Mouse (Mus musculus) urinary bladder, adult 2 months (tissue): ENCODE data around the gene Khdrbs1. TPM values are rescaled to one million over a fixed set of nuclear protein-coding genes. Genes with fewer than 3 reads are reported as not detected.
"Not testable (repeated sequence)": the region's sequence is repeated elsewhere in the genome, so short reads cannot be mapped to it uniquely, and the experiment has no call there.

Experiments used
- DNase-seq: peaks from one replicate; pipeline ENCODE4 v3.0.0; 2022; ENCODE audit warnings: low spot score
- polyA plus RNA-seq: library from polyadenylated mRNA; depleted of rRNA; stranded (reverse); fragments of >200 nt; gene quantifications from 2 replicates; pipeline ENCODE4 v1.2.3, GENCODE M21; 2012

Khdrbs1 gene
- polyA plus RNA-seq, 1 experiment: 21.7 TPM

GRCm38 (mm10) chr4:129743494-129743893 is 1.4 kb upstream of the Khdrbs1 start:
- no peak for DNase-seq

GRCm38 (mm10) chr4:129743010-129743390 is 897 bp upstream of the Khdrbs1 start:
- DNase-seq: no peak

- no peak for DNase-seq
Observed at GRCm38 (mm10) chr4:129741974-129742231, 200 bp downstream of the Khdrbs1 start.

GRCm38 (mm10) chr4:129741251-129741973 is 691 bp downstream of the Khdrbs1 start:
- peak; percentile 42 for DNase-seq

GRCm38 (mm10) chr4:129739111-129739645 is 2.9 kb downstream of the Khdrbs1 start:
- DNase-seq: no peak

- no peak for DNase-seq
Observed at GRCm38 (mm10) chr4:129736173-129736572, 5.9 kb downstream of the Khdrbs1 start.

GRCm38 (mm10) chr4:129735485-129735884 is 6.6 kb downstream of the Khdrbs1 start:
- not testable (repeated sequence) for DNase-seq

GRCm38 (mm10) chr4:129731423-129731822 is 10.7 kb downstream of the Khdrbs1 start:
- no peak for DNase-seq

GRCm38 (mm10) chr4:129716310-129716709 is 25.8 kb downstream of the Khdrbs1 start:
- no peak for DNase-seq

GRCm38 (mm10) chr4:129709486-129710129 is 32.5 kb downstream of the Khdrbs1 start:
- DNase-seq: no peak

- no peak for DNase-seq
Observed at GRCm38 (mm10) chr4:129706750-129707149, 35.4 kb downstream of the Khdrbs1 start.

- no peak for DNase-seq
Observed at GRCm38 (mm10) chr4:129702454-129702853, 39.6 kb downstream of the Khdrbs1 start.

GRCm38 (mm10) chr4:129701503-129702377 is 40.4 kb downstream of the Khdrbs1 start:
- no peak for DNase-seq

- not testable (repeated sequence) for DNase-seq
Observed at GRCm38 (mm10) chr4:129700661-129701060, 41.4 kb downstream of the Khdrbs1 start.

GRCm38 (mm10) chr4:129700216-129700615 is 41.9 kb downstream of the Khdrbs1 start:
- no peak for DNase-seq

- DNase-seq: no peak
Observed at GRCm38 (mm10) chr4:129697191-129697590, 44.9 kb downstream of the Khdrbs1 start.

- DNase-seq: peak; percentile 85
Observed at GRCm38 (mm10) chr4:129696158-129696985, 45.7 kb downstream of the Khdrbs1 start, which contains the start of gene Tmem39b. Gene Tmem39b (minus strand): TSS chr4:129696838.

- no peak for DNase-seq
Observed at GRCm38 (mm10) chr4:129695815-129696157, 46.3 kb downstream of the Khdrbs1 start.

GRCm38 (mm10) chr4:129684531-129684930 is 57.6 kb downstream of the Khdrbs1 start:
- no peak for DNase-seq

- no peak for DNase-seq
Observed at GRCm38 (mm10) chr4:129683901-129684493, 58.1 kb downstream of the Khdrbs1 start.

GRCm38 (mm10) chr4:129681837-129682236 is 60.3 kb downstream of the Khdrbs1 start:
- DNase-seq: no peak
